Mouse (Mus musculus): ENCODE data around the gene Lrg1. TPM values are rescaled to one million over a fixed set of nuclear protein-coding genes. Genes with fewer than 3 reads are reported as not detected.

Gene Lrg1
- polyA plus RNA-seq, 1 experiment from 2014 or later = not detected

DNA sequence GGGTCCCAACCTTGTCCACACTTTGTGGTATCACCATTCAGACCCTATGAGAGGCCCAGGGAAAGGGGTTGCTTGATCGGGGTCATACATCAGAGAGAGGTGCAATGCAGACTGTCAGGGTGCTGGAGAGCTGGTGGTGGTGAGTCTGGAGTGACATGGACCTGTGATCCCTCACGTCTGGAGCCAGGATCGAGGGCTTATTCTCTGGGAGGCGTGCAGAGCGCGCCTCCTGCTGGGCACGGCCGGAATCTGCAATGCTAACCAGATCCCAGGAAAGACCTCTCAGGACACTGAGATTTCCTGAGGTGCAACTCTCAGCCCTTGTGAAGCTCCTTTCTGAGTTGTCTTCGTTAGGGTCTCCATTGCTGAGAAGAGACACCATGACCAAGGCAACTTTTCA, 37.9 kb upstream of the Lrg1 start:
- no peak for ATAC-seq (replicated peaks; ENCODE audit: insufficient number of reproducible peaks, low FRiP score, low TSS enrichment)
- no peak overlapping the region for H3K9ac ChIP-seq (ENCODE audit: low read depth, low read length)
- H3K4me2 ChIP-seq = no peak overlapping the region
- H3K36me3 ChIP-seq (ENCODE audit: control insufficient read depth, insufficient read depth, low read length) = no peaks in the 10 kb centered on the region
- H3K27ac ChIP-seq (ENCODE audit: low read depth, low read length) = no peak overlapping the region
- no peaks in the 10 kb centered on the region for H3K9me3 ChIP-seq (replicated peaks; ENCODE audit: control insufficient read depth, low read length)
- no peak overlapping the region for H3K4me3 ChIP-seq (ENCODE audit: low read depth, low read length)
- peaks cover 8% of the 10 kb centered on the region for H3K4me1 ChIP-seq (ENCODE audit: control insufficient read depth, insufficient read depth, low read length)
- peaks cover 46% of the 10 kb centered on the region for H3K27me3 ChIP-seq (ENCODE audit: control insufficient read depth, insufficient read depth, low read length)
- 2% methylated on average over 9 of the region's 9 CpGs for WGBS (ENCODE audit: insufficient replicate concordance)

DNA sequence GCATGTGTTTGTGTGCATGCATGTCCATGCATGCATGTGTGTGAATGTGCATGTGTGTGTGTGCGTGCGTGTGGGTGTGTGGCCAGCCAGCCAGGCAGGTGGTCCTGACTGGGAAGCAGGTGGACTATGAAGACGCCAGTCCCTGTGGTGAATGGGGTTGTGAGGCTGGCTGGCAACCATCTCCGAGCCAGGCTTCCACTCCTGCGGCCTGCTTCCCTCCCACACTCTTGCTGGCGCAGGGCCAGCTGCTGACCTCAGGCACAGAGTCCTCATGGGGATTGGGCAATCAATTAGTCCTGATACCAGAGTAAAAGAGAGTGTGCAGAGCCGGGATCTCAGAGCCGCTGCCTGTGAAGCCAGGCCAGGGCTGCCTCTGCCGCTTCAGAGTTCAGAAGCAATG, 31.8 kb upstream of the Lrg1 start:
- Histone ChIP-seq H3K9ac (ENCODE audit: low read depth, low read length) (no peak overlapping the region), H3K27ac (ENCODE audit: low read depth, low read length) (no peak overlapping the region), H3K4me3 (ENCODE audit: low read depth, low read length) (no peak overlapping the region), H3K4me1 (ENCODE audit: control insufficient read depth, insufficient read depth, low read length) (peaks cover 3% of the 10 kb centered on the region; the same call in 1 of the 2 replicates), H3K27me3 (ENCODE audit: control insufficient read depth, insufficient read depth, low read length) (peaks cover 75% of the 10 kb centered on the region), H3K4me2 (no peak overlapping the region), H3K36me3 (ENCODE audit: control insufficient read depth, insufficient read depth, low read length) (no peaks in the 10 kb centered on the region), H3K9me3 (replicated peaks; ENCODE audit: control insufficient read depth, low read length) (no peaks in the 10 kb centered on the region)
- 0 out of 2 replicates have a peak, but pooled peaks have one; percentile 15 for ATAC-seq (replicated peaks; ENCODE audit: insufficient number of reproducible peaks, low FRiP score, low TSS enrichment)
- WGBS (ENCODE audit: insufficient replicate concordance) = 34% methylated on average over 9 of the region's 9 CpGs

DNA sequence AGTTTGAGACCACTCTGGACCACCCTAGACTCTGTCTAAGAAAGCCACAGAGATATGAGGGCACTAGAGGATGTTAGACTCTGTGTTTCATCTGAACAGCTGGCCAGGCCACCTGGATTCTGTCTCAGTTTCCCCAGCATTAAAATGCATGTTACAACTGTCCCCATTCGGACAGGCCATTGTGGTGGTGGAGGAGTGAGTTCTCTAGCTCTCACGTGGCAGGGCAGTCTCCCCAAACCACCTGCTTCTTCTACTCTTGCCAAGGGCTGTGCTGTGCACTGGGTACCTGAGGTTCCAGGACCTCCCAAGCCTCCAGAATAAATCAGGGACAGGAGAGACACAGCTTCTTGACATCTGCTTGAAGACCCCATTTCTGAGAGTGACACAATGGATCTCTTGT, 28.1 kb upstream of the Lrg1 start:
- Histone ChIP-seq H3K4me1 (ENCODE audit: control insufficient read depth, insufficient read depth, low read length) (peaks cover 3% of the 10 kb centered on the region; the same call in 1 of the 2 replicates), H3K9ac (ENCODE audit: low read depth, low read length) (no peak overlapping the region), H3K9me3 (replicated peaks; ENCODE audit: control insufficient read depth, low read length) (no peaks in the 10 kb centered on the region), H3K27me3 (ENCODE audit: control insufficient read depth, insufficient read depth, low read length) (peaks cover 76% of the 10 kb centered on the region), H3K4me2 (no peak overlapping the region), H3K36me3 (ENCODE audit: control insufficient read depth, insufficient read depth, low read length) (no peaks in the 10 kb centered on the region), H3K4me3 (ENCODE audit: low read depth, low read length) (no peak overlapping the region), H3K27ac (ENCODE audit: low read depth, low read length) (no peak overlapping the region)
- ATAC-seq (replicated peaks; ENCODE audit: insufficient number of reproducible peaks, low FRiP score, low TSS enrichment) = no peak
- 29% methylated on average over 2 of the region's 2 CpGs for WGBS (ENCODE audit: insufficient replicate concordance)

DNA sequence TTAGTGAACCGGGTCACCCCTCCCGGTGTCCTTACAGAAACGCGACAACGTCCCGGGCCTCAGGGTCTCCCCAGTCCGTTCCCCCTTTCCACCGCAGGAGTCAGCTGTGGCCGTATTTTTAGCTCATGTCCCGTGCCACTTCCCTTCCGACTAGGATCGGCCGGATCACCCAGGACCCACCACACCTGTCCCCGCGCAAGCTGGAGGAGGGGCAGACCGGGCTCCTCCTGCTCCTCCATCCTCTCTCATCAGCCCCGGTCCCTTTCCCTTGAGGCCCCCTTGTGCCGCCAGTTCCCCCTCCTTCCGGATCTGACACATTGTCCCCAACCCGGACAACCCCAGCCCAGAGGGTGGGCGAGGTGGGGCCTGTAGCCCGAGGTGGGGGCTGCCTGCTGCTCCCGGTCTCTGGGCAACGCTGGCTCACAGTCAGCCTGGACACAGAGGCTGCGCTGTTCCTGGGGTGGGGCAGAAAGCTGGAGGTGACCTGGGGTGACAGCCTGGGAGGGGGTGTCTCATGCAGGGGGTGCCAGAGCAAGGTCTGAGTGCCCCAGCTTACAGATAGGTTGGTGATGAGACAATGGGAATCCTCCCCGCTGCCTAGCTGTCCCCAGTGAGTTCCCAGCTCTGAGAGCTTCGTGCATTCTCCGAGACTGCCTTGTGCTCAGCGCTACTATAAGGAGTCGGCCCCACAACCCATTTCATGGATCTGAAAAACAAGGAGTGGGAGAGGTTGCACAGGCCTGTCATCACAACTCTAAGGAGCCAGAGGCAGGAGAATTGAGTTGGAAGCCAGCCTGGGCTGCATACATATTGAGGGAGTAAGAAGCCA, 27.2 kb upstream of the Lrg1 start:
- Histone ChIP-seq H3K27me3 (ENCODE audit: control insufficient read depth, insufficient read depth, low read length) (peaks cover 77% of the 10 kb centered on the region), H3K9ac (ENCODE audit: low read depth, low read length) (peak overlapping the region; percentile 28; the same call in 1 of the 2 replicates), H3K27ac (ENCODE audit: low read depth, low read length) (no peak overlapping the region), H3K36me3 (ENCODE audit: control insufficient read depth, insufficient read depth, low read length) (no peaks in the 10 kb centered on the region), H3K9me3 (replicated peaks; ENCODE audit: control insufficient read depth, low read length) (no peaks in the 10 kb centered on the region), H3K4me3 (ENCODE audit: low read depth, low read length) (peak overlapping the region; percentile 18; the same call in 1 of the 2 replicates), H3K4me1 (ENCODE audit: control insufficient read depth, insufficient read depth, low read length) (peaks cover 3% of the 10 kb centered on the region; the same call in 1 of the 2 replicates), H3K4me2 (peak overlapping the region; percentile 37)
- WGBS (ENCODE audit: insufficient replicate concordance) = 2% methylated on average over 30 of the region's 30 CpGs
- 0 out of 2 replicates have a peak, but pooled peaks have one; percentile 16 for ATAC-seq (replicated peaks; ENCODE audit: insufficient number of reproducible peaks, low FRiP score, low TSS enrichment)

DNA sequence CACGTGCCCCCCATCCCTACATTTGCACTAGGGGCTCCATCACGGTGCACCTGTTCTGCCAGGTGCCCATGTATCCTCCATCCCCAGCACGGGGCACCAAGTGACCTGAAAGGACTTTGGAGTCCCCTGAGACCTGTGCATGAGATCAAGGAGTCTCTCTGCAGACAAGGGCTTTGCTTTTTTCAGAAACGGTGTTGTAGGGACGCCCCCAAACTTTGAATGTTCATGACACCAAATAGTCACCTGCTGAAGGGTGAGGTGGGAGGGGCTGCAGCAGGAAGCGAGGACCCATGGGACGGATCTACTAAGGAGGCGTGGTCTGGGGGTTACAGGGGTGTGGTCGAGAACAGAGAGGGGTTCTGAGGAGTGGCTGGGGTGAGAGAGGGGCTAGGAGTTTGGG, 26.5 kb upstream of the Lrg1 start:
- Histone ChIP-seq H3K4me1 (ENCODE audit: control insufficient read depth, insufficient read depth, low read length) (peaks cover 3% of the 10 kb centered on the region; the same call in 1 of the 2 replicates), H3K27ac (ENCODE audit: low read depth, low read length) (no peak overlapping the region), H3K4me2 (no peak overlapping the region; the same call in 1 of the 2 replicates), H3K9me3 (replicated peaks; ENCODE audit: control insufficient read depth, low read length) (no peaks in the 10 kb centered on the region), H3K36me3 (ENCODE audit: control insufficient read depth, insufficient read depth, low read length) (no peaks in the 10 kb centered on the region), H3K27me3 (ENCODE audit: control insufficient read depth, insufficient read depth, low read length) (peaks cover 85% of the 10 kb centered on the region), H3K9ac (ENCODE audit: low read depth, low read length) (no peak overlapping the region), H3K4me3 (ENCODE audit: low read depth, low read length) (no peak overlapping the region)
- 19% methylated on average over 9 of the region's 9 CpGs for WGBS (ENCODE audit: insufficient replicate concordance)
- ATAC-seq (replicated peaks; ENCODE audit: insufficient number of reproducible peaks, low FRiP score, low TSS enrichment) = no peak

DNA sequence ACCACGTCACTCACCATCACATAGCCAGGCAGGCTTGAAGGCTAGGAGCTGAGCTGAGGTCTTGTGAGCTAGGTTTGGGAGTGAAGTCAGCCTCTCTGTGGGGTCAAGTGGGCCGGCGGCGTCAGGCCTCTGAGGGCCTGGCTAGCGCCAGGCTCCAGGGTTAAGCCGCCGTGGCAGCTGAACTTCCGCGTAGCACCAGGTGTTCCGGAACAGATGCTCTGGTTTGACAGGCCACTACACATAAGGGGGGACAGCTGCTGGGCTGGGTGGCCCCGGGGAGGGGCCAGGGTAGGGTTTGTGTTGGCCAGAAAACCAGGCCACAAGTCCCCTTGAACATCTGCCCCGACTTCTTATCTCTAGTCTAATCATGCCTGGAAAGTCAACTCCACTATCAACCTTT, 25.6 kb upstream of the Lrg1 start:
- no peak for ATAC-seq (replicated peaks; ENCODE audit: insufficient number of reproducible peaks, low FRiP score, low TSS enrichment)
- 53% methylated on average over 12 of the region's 12 CpGs for WGBS (ENCODE audit: insufficient replicate concordance)

DNA sequence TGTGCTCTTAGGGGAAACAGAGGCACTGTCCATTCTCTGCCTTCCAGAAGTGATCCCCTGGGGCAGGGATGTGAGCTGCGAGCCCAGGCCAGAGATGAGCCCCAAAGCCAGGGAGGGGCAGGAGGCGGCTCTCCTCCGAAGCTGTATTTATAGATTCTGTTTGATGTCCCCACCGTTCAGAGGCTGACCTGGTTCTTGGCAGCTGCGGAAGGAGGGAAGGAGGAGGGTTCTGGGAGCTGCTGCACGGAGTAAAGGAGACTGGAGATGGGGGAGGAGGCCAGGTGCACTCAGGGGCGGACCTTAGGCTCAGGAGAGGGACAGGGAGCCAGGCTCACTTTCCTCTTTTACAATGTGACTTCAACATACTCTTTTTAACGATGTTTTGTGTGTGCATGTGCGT, 24.3 kb upstream of the Lrg1 start:
- Histone ChIP-seq H3K27me3 (ENCODE audit: control insufficient read depth, insufficient read depth, low read length) (peaks cover 100% of the 10 kb centered on the region), H3K27ac (ENCODE audit: low read depth, low read length) (no peak overlapping the region), H3K9ac (ENCODE audit: low read depth, low read length) (no peak overlapping the region), H3K9me3 (replicated peaks; ENCODE audit: control insufficient read depth, low read length) (no peaks in the 10 kb centered on the region), H3K4me2 (no peak overlapping the region), H3K4me3 (ENCODE audit: low read depth, low read length) (no peak overlapping the region), H3K36me3 (ENCODE audit: control insufficient read depth, insufficient read depth, low read length) (no peaks in the 10 kb centered on the region), H3K4me1 (ENCODE audit: control insufficient read depth, insufficient read depth, low read length) (peaks cover 14% of the 10 kb centered on the region; the same call in 1 of the 2 replicates)
- WGBS (ENCODE audit: insufficient replicate concordance) = 16% methylated on average over 9 of the region's 9 CpGs
- no peak for ATAC-seq (replicated peaks; ENCODE audit: insufficient number of reproducible peaks, low FRiP score, low TSS enrichment)

More for the DNA sequence above, 25.6 kb upstream of the Lrg1 start:
- peaks cover 88% of the 10 kb centered on the region for H3K27me3 ChIP-seq (ENCODE audit: control insufficient read depth, insufficient read depth, low read length)
- no peaks in the 10 kb centered on the region for H3K36me3 ChIP-seq (ENCODE audit: control insufficient read depth, insufficient read depth, low read length)
- H3K9ac ChIP-seq (ENCODE audit: low read depth, low read length) = no peak overlapping the region
- no peak overlapping the region for H3K27ac ChIP-seq (ENCODE audit: low read depth, low read length)
- H3K4me3 ChIP-seq (ENCODE audit: low read depth, low read length) = no peak overlapping the region
- H3K4me2 ChIP-seq = no peak overlapping the region
- H3K4me1 ChIP-seq (ENCODE audit: control insufficient read depth, insufficient read depth, low read length) = peaks cover 3% of the 10 kb centered on the region; the same call in 1 of the 2 replicates
- no peaks in the 10 kb centered on the region for H3K9me3 ChIP-seq (replicated peaks; ENCODE audit: control insufficient read depth, low read length)

DNA sequence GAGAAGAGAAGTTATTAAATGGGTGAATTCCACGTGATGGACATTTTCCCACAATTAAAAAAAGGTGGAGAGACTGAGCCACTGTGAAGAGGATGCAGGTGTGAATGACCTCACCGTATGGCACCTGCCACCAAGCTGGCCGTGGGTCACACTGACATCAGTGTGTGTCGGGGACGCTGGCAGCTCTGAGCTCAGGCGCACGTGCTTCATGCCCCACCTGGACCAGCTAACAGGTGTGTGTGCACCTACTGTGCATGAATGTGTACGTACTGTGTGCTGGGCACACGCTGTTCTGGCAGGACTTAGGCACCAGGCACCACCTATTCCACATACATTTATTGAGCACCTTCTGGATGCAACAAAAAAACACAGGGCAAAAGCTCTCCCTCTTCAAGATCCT, 22.7 kb upstream of the Lrg1 start:
- Histone ChIP-seq H3K4me1 (ENCODE audit: control insufficient read depth, insufficient read depth, low read length) (peaks cover 17% of the 10 kb centered on the region), H3K27ac (ENCODE audit: low read depth, low read length) (no peak overlapping the region), H3K9me3 (replicated peaks; ENCODE audit: control insufficient read depth, low read length) (no peaks in the 10 kb centered on the region), H3K27me3 (ENCODE audit: control insufficient read depth, insufficient read depth, low read length) (peaks cover 100% of the 10 kb centered on the region), H3K4me3 (ENCODE audit: low read depth, low read length) (no peak overlapping the region), H3K36me3 (ENCODE audit: control insufficient read depth, insufficient read depth, low read length) (no peaks in the 10 kb centered on the region), H3K9ac (ENCODE audit: low read depth, low read length) (no peak overlapping the region), H3K4me2 (no peak overlapping the region)
- WGBS (ENCODE audit: insufficient replicate concordance) = 70% methylated on average over 9 of the region's 9 CpGs
- no peak for ATAC-seq (replicated peaks; ENCODE audit: insufficient number of reproducible peaks, low FRiP score, low TSS enrichment)

Measured in heart, embryonic 11.5 days (tissue).